Mouse (Mus musculus): ENCODE data around the gene Tmeff2.

Tmeff2 gene

DNA sequence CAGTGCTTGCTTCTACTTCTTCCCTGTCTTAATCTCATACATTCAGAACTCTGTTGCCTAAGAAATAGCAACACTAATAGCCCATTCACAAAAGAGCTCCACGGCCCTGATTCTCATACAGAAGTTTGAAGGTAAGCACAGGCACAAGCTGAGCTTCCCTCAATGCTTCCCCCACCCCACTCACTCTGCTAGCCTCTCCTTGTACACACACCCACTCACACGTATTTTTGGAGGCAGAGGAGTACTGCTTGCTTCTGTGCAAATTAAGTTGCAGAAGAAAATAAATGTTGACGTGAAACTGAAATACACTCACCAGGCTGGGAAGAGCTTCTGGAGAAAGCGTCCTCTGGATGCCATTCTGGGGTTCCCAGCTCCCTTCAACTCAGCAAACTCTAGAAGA, 80.1 kb downstream of the Tmeff2 start:
- DNase-seq: no peak

GRCm38 (mm10) chr1:50981151-50981828, 80.8 kb downstream of the Tmeff2 start:
- no peak for DNase-seq

DNA sequence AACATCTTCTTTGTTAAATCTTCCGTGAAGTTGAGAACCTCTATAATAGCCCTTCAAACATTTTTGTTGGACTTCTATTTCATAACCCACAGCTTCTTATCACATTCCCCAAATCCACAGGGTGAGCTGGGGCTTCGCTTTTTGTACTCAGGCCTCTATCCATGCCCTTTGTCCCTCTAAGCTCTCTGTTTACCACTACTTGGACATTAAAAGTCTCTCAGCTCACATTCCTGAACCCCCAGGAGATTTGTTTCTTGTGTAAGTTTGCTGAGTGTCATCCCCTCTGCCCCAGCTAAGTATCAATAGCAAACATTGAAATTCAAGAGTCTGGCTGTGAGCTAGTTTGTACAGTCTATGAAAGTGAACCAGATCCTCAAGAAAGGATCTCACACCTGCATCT, 90.2 kb downstream of the Tmeff2 start:
- no peak for DNase-seq

- no peak for DNase-seq
Measured at GRCm38 (mm10) chr1:50994505-50994904, 94.1 kb downstream of the Tmeff2 start.

GRCm38 (mm10) chr1:50999793-51000192, 99.3 kb downstream of the Tmeff2 start:
- no peak for DNase-seq

GRCm38 (mm10) chr1:51008344-51008743, 107.9 kb downstream of the Tmeff2 start:
- no peak for DNase-seq

- no peak for DNase-seq
Measured at GRCm38 (mm10) chr1:51040249-51040648, 139.8 kb downstream of the Tmeff2 start.

- no peak for DNase-seq
Measured at GRCm38 (mm10) chr1:51044810-51045209, 144.4 kb downstream of the Tmeff2 start.

DNA sequence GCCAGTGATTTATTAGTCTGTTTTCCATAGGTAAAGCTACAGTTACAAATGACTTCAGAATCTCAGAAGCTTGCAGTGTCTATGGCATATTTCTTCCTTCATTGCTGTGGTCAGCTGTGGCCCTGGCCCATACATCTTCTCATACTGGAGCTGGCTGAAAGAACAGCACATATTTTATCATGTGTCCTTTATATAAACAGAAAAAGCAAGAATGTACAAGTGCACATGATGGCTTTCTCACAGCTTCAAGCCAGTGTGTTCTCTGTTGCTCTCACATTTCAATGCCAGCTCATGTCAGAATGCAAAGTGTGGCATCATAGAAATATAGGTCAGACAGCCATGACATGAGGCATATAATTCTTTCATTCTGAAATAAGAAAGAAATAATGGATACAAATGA, 164.1 kb downstream of the Tmeff2 start:
- no peak for DNase-seq

DNA sequence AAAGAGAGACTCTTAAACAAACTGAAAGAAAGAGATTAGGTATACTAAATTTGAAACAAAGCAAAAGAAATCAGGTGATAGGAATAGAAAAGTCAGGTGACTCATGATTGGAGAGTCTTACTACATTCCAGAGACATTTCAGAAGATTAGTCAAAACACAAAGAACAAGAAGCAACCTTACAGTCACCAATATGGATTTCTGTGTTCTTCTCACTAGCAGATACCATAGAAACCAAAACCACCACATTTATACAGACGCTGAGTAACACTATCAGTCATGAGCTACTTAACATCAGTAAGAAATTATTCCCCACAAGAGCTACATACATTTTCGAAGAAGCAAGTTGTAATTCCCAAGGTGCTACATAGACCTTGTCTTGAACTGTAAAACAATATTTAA, 165.2 kb downstream of the Tmeff2 start:
- DNase-seq: no peak

- no peak for DNase-seq
Measured at GRCm38 (mm10) chr1:51068814-51069213, 168.4 kb downstream of the Tmeff2 start.

DNA sequence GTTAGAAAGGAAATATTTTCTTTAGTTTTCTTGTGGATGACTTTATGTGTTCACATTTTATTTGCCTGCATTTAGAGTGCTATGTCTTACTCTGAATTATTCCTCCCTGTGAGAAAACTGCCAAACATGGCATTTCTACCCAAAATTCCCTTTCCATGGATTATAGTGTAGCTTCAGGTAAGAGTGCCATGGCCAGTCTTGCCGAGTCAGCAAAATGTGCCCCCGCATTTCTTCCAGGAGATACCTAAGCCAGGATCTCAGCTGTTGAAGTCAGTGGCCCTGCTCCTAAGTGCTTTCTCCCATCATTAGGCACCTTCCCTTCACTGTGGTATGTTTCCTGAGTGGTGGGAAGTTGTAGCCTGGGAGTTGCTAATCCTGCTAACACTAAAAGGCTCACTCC, 168.8 kb downstream of the Tmeff2 start:
- DNase-seq: no peak

DNA sequence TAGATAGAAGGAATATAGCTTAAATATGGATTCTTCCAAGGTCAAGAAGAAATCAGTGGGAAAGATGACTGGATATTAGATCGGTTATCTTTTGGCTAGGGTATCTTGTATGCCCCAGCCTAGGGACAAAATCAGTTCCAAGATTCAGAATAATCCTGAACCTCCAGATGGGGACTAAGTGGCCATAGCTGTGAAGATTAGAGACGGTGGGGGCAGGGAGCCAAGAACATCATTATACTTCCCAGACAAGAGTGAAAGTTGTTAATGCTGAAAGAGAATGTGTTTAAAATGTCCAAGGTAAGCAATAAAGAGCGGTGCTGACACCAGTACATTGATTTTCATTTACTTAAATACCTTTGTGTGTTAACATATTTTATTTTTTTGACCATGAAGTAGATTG, 173.6 kb downstream of the Tmeff2 start:
- DNase-seq: no peak

DNA sequence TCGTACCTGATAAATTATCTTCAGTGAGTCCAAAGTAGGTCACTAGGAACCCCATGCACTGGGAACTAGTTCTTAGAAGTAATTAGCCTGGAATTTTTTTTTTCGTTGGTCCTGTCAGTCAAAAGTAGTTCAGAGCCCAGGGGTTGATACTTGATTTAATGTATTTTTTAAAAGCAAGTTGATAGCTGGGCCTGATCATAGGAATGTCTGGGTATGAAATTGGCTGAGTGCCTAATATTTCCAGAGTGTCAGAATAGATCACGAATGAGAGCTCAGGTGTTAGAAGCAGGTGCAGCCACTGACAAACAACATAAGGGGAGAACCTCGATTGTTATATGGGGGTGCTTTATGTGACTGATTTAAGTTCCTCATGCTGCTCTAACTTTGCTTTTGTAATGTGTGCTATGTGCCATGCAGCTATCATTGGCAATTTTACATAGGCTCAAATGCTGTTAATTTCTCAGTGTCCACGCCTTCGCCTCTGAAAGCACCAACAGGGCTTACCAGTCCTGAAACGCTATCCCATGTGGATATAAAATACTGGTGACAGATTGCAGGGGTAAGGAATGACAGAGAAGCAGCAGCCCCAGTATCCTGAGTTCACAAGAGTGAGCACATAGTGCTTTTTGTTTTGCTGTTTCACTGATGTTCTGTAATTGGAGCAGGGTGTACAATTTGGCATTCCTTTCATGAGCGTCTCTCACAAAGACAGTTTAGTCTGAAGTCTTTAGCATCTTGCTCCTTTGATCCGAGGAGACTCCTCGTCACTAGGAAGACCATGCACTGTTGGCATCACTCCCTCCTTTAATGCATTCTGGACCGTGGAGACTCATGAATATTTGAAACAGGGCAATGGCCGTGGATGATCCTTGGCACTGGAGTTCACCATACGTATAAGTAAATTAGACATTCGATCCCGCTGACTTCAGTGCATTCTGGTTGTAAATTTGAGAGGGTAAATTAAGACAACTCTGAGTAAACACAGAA, 175.6 kb downstream of the Tmeff2 start:
- DNase-seq: no peak

DNA sequence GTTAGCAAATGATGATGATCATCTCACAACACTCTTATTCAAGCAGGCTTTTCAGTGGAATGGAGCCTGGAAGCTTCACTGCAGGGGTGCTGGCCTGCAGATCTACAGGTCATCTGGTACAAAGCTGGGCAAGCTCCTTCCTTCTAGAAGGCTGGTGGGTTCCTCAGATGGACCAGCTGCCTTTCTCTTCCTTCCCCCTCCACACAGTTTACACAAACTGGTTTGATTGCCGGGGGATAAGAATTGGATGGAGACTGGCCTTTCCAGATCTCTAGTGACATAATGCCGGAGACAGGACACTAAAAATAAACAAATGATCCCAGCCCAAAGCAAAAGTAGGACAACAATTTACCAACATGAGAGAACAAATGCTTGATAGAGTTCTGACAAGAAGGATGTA, 188.5 kb downstream of the Tmeff2 start:
- DNase-seq: no peak

GRCm38 (mm10) chr1:51089803-51090202, 189.4 kb downstream of the Tmeff2 start:
- no peak for DNase-seq

GRCm38 (mm10) chr1:51090212-51090761, 189.8 kb downstream of the Tmeff2 start:
- DNase-seq: no peak

- no peak for DNase-seq
Measured at GRCm38 (mm10) chr1:51094713-51095112, 194.3 kb downstream of the Tmeff2 start.

- no peak for DNase-seq
Measured at GRCm38 (mm10) chr1:51096848-51097598, 196.6 kb downstream of the Tmeff2 start.

GRCm38 (mm10) chr1:51101034-51101590, 200.7 kb downstream of the Tmeff2 start:
- DNase-seq: no peak

GRCm38 (mm10) chr1:51104698-51105097, 204.3 kb downstream of the Tmeff2 start:
- DNase-seq: no peak

DNA sequence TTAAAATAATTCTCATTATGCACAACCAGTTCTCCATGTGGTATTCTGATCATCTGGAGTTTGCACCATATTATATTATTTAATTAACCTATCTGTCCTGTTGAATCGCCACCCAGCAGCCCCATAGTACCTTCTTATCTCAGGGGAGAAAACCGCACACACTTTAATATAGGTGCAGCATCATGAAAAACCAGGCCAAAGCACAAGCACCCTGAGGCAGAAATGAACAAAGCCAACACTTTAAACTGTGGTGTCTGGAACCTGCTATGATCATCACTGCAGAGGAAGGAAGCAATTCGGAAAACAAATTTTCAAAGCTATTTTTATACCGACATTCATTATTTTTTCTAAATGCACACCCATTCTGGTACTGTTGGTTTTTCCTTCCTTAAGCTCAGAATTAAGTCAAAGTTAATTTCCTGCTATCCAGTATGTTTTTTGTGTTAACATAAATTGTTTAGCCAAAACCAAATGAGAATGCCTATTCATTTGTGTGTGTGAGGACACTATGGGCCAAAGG, 206.0 kb downstream of the Tmeff2 start:
- no peak for DNase-seq
